Mouse (Mus musculus): ENCODE measurements at regions not wholly inside any gene's neighbourhood (a gene's known extent, or its start where the extent isn't known, plus 50 kb on each side); places are given as distances from the start of the nearest gene placed in this dataset.

GRCm38 (mm10) chr13:112121110-112121509, 167.1 kb upstream of the Ankrd55 start:
- TF ChIP-seq CTCF (IDR thresholded peaks at IDR 0.05; ENCODE audit: low read depth, low read length) = no peak
- TF ChIP-seq TAL1 (conservative IDR thresholded peaks at IDR 0.05; ENCODE audit: low read depth, low read length) = no peak
- TF ChIP-seq GATA1 (IDR thresholded peaks at IDR 0.05; ENCODE audit: borderline replicate concordance, low read length) = no peak
- TF ChIP-seq GATA2 (IDR thresholded peaks at IDR 0.05; ENCODE audit: borderline replicate concordance, low read depth, low read length) = no peak
- TF ChIP-seq POLR2AphosphoS5 (IDR thresholded peaks at IDR 0.05; ENCODE audit: insufficient replicate concordance, low read depth, low read length) = no peak

All from G1E (cell line).